Mouse (Mus musculus): ENCODE data around the gene Baz2b.

DNA sequence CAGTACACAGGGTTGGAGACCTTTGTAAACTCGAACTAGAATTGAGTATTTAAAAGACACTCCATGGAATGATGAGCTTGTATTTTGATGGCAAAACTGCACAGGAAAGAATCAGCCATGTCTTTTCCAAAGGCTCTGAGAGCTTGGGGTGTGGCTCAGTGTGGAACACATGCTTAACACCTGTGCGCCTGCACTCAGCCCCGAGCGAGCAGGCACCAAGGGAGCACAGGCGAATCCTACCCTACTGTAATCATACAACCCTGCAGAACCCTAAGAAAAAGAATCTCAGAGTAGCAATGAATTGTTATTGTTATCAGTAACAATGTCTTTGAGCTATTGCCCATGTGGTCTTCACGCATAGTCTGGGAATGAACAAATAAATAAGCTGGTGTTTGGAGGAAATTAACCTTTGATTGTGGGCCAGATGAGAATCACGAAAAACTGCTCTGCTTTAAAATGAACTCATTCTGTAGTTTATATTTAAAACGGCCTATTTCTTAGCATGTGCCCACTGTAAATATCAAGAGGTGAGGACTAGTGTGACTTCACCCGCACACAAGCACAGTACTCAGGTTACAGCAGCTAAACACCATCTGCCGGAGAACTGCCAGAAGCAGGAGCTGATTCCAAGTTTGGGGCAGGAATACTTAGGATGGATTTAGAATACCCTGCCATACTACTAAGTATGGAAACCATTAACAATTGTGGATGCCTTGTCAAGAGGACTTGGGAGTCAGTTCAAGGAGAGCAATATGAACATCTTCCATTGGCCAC lies 77.2 kb downstream of the Baz2b start:
- TF ChIP-seq CTCF (conservative IDR thresholded peaks at IDR 0.05; ENCODE audit: low read length) (no peak), NANOG (IDR thresholded peaks at IDR 0.05; ENCODE audit: borderline replicate concordance, low read length) (no peak)
